Mouse (Mus musculus) retina, embryonic 14.5 days (tissue): ENCODE data around the gene Tcf20.
A peak's percentile ranks its signal among the peaks of the same experiment; 100 is the strongest.
"Not testable (repeated sequence)": the region's sequence is repeated elsewhere in the genome, so short reads cannot be mapped to it uniquely, and the experiment has no call there.

Experiments used
- DNase-seq: peaks from one replicate; pipeline ENCODE4 v3.0.0-alpha.2; 2015; ENCODE audit warnings: low spot score

Tcf20 gene

GRCm38 (mm10) chr15:82898740-82899675 lies 88.7 kb downstream of the Tcf20 start:
- DNase-seq = peak; percentile 57

GRCm38 (mm10) chr15:82898141-82898739 lies 89.4 kb downstream of the Tcf20 start:
- DNase-seq = no peak

- DNase-seq = no peak
Observed at GRCm38 (mm10) chr15:82896336-82896735, 91.3 kb downstream of the Tcf20 start.

GRCm38 (mm10) chr15:82890470-82890869 lies 97.2 kb downstream of the Tcf20 start:
- DNase-seq = no peak

GRCm38 (mm10) chr15:82889426-82889825 lies 98.2 kb downstream of the Tcf20 start:
- DNase-seq = no peak

- DNase-seq = no peak
Observed at GRCm38 (mm10) chr15:82888466-82888865, 99.2 kb downstream of the Tcf20 start.

- no peak for DNase-seq
Observed at GRCm38 (mm10) chr15:82877309-82877708, 110.4 kb downstream of the Tcf20 start.

- DNase-seq = no peak
Observed at GRCm38 (mm10) chr15:82876863-82877262, 110.8 kb downstream of the Tcf20 start.

- DNase-seq = no peak
Observed at GRCm38 (mm10) chr15:82872037-82872436, 115.6 kb downstream of the Tcf20 start.

- DNase-seq = not testable (repeated sequence)
Observed at GRCm38 (mm10) chr15:82866286-82866685, 121.4 kb downstream of the Tcf20 start.

- DNase-seq = no peak
Observed at GRCm38 (mm10) chr15:82863674-82864073, 124.0 kb downstream of the Tcf20 start.

- peak; percentile 18 for DNase-seq
Observed at GRCm38 (mm10) chr15:82856652-82857378, 130.9 kb downstream of the Tcf20 start.

- DNase-seq = no peak
Observed at GRCm38 (mm10) chr15:82856065-82856464, 131.6 kb downstream of the Tcf20 start.

- no peak for DNase-seq
Observed at GRCm38 (mm10) chr15:82839146-82839545, 148.5 kb downstream of the Tcf20 start.

- DNase-seq = no peak
Observed at GRCm38 (mm10) chr15:82829917-82830316, 157.8 kb downstream of the Tcf20 start.

GRCm38 (mm10) chr15:82825866-82826265 lies 161.8 kb downstream of the Tcf20 start:
- DNase-seq = no peak

GRCm38 (mm10) chr15:82822347-82822746 lies 165.3 kb downstream of the Tcf20 start:
- DNase-seq = no peak

GRCm38 (mm10) chr15:82821657-82822056 lies 166.0 kb downstream of the Tcf20 start:
- no peak for DNase-seq

- DNase-seq = no peak
Observed at GRCm38 (mm10) chr15:82815296-82815695, 172.4 kb downstream of the Tcf20 start.

GRCm38 (mm10) chr15:82814806-82815205 lies 172.9 kb downstream of the Tcf20 start:
- peak; percentile 82 for DNase-seq

GRCm38 (mm10) chr15:82814321-82814720 lies 173.4 kb downstream of the Tcf20 start:
- DNase-seq = no peak

GRCm38 (mm10) chr15:82810556-82810955 lies 177.1 kb downstream of the Tcf20 start:
- DNase-seq = no peak

- no peak for DNase-seq
Observed at GRCm38 (mm10) chr15:82809511-82809910, 178.2 kb downstream of the Tcf20 start.
